Mouse (Mus musculus): ENCODE results near the gene Pard6b. TPM values are rescaled to one million over a fixed set of nuclear protein-coding genes. Genes with fewer than 3 reads are reported as not detected.

Pard6b gene
- polyA plus RNA-seq, 1 experiment from 2014 or later: 6.2 TPM

GRCm38 (mm10) chr2:168070425-168070824 is 10.4 kb upstream of the Pard6b start:
- Histone ChIP-seq H3K27me3 (ENCODE audit: insufficient read depth, poor library complexity, severe bottlenecking) (no peaks in the 10 kb centered on the region), H3K36me3 (no peaks in the 10 kb centered on the region), H3K4me1 (replicated peaks) (peaks cover 28% of the 10 kb centered on the region), H3K9me3 (no peaks in the 10 kb centered on the region), H3K27ac (no peak overlapping the region), H3K4me3 (no peak overlapping the region)
- DNase-seq (ENCODE audit: low spot score): no peak
- WGBS: 58% methylated on average over 5 of the region's 5 CpGs

DNA sequence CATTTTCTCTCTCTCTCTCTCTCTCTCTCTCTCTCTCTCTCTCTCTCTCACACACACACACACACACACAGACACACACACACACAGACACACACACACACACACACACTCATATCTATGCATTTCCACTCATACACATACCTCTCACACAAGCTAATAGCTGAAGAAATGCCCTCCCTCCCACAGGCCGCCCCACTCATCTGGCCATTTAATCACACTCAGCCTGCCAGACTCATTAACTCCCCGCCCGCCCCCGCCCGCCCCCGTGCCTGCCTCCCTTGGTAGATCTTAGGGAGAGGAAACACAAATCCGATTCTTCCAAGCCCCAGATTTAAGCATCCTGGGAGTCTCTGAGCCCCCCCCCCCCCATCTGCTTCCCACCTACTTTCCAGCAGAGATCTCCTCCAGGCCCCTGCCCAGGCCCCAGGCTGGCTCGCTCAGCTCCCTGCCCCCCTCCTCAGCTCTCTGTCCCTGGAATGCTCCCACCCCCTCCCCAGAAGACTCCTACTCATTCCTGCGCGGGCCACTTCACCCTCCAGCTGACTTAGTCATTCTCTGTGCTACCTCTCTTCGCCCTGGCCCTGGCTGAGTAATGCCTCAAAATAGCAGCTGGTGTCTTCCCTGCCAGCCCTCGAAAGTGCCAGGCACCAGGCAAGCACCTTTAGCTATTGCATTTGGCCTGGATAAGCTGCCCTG is 8.2 kb upstream of the Pard6b start:
- no peaks in the 10 kb centered on the region for H3K9me3 ChIP-seq
- no peaks in the 10 kb centered on the region for H3K36me3 ChIP-seq
- DNase-seq (ENCODE audit: low spot score): no peak
- H3K4me3 ChIP-seq: no peak overlapping the region
- WGBS: 17% methylated on average over 12 of the region's 12 CpGs
- H3K4me1 ChIP-seq (replicated peaks): peaks cover 21% of the 10 kb centered on the region
- no peaks in the 10 kb centered on the region for H3K27me3 ChIP-seq (ENCODE audit: insufficient read depth, poor library complexity, severe bottlenecking)
- peak overlapping the region; percentile 60 for H3K27ac ChIP-seq

GRCm38 (mm10) chr2:168073722-168074121 is 7.1 kb upstream of the Pard6b start:
- WGBS: 70% methylated on average over 5 of the region's 5 CpGs
- Histone ChIP-seq H3K4me1 (replicated peaks) (peaks cover 21% of the 10 kb centered on the region), H3K27ac (no peak overlapping the region), H3K9me3 (no peaks in the 10 kb centered on the region), H3K4me3 (no peak overlapping the region), H3K27me3 (ENCODE audit: insufficient read depth, poor library complexity, severe bottlenecking) (peaks cover 6% of the 10 kb centered on the region; the same call in 1 of the 2 replicates), H3K36me3 (no peaks in the 10 kb centered on the region)
- DNase-seq (ENCODE audit: low spot score): no peak

DNA sequence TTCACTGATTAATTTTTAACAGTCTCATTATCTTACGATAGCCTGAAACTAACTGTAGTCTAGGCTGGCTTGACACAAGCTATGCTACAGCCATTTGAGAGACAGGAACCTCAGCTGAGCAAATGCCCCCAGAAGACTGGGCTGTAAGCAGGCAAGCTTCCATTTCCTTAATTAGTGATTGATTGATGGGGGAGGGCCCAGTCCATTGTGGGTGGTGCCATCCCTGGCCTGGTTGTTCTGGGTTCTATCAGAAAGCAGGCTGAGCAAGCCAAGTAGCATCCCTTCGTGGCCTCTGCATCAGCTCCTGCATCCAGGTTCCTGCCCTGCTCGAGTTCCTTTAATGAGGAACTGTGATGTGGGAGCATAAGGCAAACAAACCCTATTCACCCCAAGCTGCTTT is 6.3 kb upstream of the Pard6b start:
- Histone ChIP-seq H3K4me3 (no peak overlapping the region), H3K27me3 (ENCODE audit: insufficient read depth, poor library complexity, severe bottlenecking) (peaks cover 12% of the 10 kb centered on the region; the same call in 1 of the 2 replicates), H3K36me3 (no peaks in the 10 kb centered on the region), H3K9me3 (no peaks in the 10 kb centered on the region), H3K4me1 (replicated peaks) (peaks cover 22% of the 10 kb centered on the region), H3K27ac (no peak overlapping the region)
- 74% methylated on average over 3 of the region's 3 CpGs for WGBS
- no peak for DNase-seq (ENCODE audit: low spot score)

DNA sequence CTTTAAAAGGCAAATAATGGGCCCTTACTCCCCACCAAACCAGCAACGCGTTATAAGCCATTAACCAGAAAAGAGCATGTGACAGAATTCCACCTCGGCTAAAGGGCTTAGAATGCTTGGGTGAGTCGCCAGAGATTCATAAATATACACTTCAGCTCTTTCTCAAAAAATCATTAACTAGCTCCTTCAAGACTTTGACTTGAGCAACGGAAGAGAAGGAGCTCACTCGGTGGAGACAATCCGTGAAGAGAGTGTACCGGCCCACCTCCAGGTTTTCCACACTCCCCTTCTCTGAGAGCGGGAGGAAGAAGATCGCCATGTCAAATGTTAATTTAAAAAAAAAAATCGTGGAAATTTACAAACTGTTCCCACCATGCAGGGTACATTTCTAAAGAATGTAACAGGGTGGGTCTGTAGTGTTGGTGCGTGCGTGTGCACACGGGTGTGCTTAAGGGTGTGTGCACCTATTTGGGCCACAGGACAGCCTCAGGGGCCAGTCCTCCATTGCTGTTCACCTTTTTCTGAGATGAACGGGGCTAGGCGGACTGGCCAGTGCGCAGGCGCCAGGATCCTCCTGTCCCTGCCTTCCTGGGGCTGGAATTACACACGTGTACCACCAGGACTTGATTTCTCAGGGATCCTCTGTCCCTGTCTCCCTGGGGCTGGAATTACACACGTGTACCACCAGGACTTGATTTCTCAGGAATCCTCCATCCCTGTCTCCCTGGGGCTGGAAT is 3.8 kb upstream of the Pard6b start:
- Histone ChIP-seq H3K4me1 (replicated peaks) (peaks cover 40% of the 10 kb centered on the region), H3K4me3 (no peak overlapping the region), H3K9me3 (no peaks in the 10 kb centered on the region), H3K27me3 (ENCODE audit: insufficient read depth, poor library complexity, severe bottlenecking) (peaks cover 26% of the 10 kb centered on the region), H3K36me3 (no peaks in the 10 kb centered on the region), H3K27ac (no peak overlapping the region)
- 81% methylated on average over 20 of the region's 20 CpGs for WGBS
- no peak for DNase-seq (ENCODE audit: low spot score)

- WGBS: 56% methylated on average over 15 of the region's 15 CpGs
- Histone ChIP-seq H3K27me3 (ENCODE audit: insufficient read depth, poor library complexity, severe bottlenecking) (peaks cover 38% of the 10 kb centered on the region), H3K4me1 (replicated peaks) (peaks cover 31% of the 10 kb centered on the region), H3K4me3 (no peak overlapping the region), H3K9me3 (no peaks in the 10 kb centered on the region), H3K27ac (no peak overlapping the region), H3K36me3 (no peaks in the 10 kb centered on the region)
- DNase-seq (ENCODE audit: low spot score): no peak
These were observed 2.5 kb upstream of the Pard6b start for GRCm38 (mm10) chr2:168078107-168078830.

- H3K9me3 ChIP-seq: no peaks in the 10 kb centered on the region
- whole genome bisulfite sequencing: under 1% methylated on average over 49 of the region's 49 CpGs
These were observed 612 bp downstream of the Pard6b start for GRCm38 (mm10) chr2:168081299-168081932.

DNA sequence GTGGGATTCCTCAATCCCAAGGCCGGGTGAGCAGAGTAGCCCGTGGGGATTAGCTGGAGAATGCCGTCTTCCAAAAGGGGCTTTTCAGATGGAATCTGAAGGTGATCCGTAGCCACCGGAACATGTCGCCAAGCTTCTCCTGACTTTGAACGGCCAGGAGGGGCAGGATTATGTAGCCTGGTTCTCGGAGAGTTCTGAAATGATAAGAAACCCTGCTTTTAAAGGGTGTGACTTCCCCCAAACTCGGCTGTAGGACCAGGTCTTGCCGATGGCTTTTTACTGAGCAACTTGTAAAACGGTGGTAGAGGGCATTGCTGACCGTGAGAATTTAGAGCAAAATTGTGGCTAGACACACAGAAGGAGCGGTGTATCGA is 1.1 kb downstream of the Pard6b start:
- H3K36me3 ChIP-seq: no peaks in the 10 kb centered on the region
- H3K9me3 ChIP-seq: no peaks in the 10 kb centered on the region
- H3K27ac ChIP-seq: peak overlapping the region; percentile 91
- H3K4me1 ChIP-seq (replicated peaks): peaks cover 29% of the 10 kb centered on the region
- peaks cover 41% of the 10 kb centered on the region for H3K27me3 ChIP-seq (ENCODE audit: insufficient read depth, poor library complexity, severe bottlenecking)
- no peak for DNase-seq (ENCODE audit: low spot score)
- 4% methylated on average over 14 of the region's 14 CpGs for WGBS
- peak overlapping the region; percentile 85 for H3K4me3 ChIP-seq

More at GRCm38 (mm10) chr2:168081299-168081932, 612 bp downstream of the Pard6b start:
- H3K27me3 ChIP-seq (ENCODE audit: insufficient read depth, poor library complexity, severe bottlenecking): peaks cover 41% of the 10 kb centered on the region
- peak; percentile 61 for DNase-seq (ENCODE audit: low spot score)
- H3K4me3 ChIP-seq: peak overlapping the region; percentile 85
- H3K4me1 ChIP-seq (replicated peaks): peaks cover 29% of the 10 kb centered on the region
- H3K36me3 ChIP-seq: no peaks in the 10 kb centered on the region
- H3K27ac ChIP-seq: peak overlapping the region; percentile 91

DNA sequence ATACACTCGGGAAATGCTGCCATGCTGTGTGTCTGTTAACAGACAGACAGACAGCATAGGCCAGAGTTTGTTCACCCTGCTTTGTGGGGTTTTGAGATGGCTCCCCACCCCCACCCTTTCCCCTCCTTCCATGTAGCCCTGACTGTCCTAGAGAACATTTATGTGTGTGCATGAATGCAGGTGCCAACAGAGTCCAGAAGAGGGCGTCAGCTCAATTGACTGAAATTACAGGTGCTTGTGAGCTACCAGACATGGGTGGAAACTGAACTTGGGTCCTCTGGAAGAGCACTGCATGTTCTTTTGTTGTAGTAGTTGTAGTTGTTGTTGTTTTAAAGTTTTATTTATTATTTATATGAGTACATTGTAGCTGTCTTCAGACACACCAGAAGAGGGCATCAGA is 2.8 kb downstream of the Pard6b start:
- Histone ChIP-seq H3K27ac (no peak overlapping the region), H3K9me3 (no peaks in the 10 kb centered on the region), H3K4me3 (no peak overlapping the region), H3K4me1 (replicated peaks) (peaks cover 29% of the 10 kb centered on the region), H3K27me3 (ENCODE audit: insufficient read depth, poor library complexity, severe bottlenecking) (peaks cover 36% of the 10 kb centered on the region), H3K36me3 (0 out of 2 replicates have a peak, but pooled peaks cover 6% of the 10 kb centered on the region)
- 71% methylated on average over 2 of the region's 2 CpGs for WGBS
- no peak for DNase-seq (ENCODE audit: low spot score)

DNA sequence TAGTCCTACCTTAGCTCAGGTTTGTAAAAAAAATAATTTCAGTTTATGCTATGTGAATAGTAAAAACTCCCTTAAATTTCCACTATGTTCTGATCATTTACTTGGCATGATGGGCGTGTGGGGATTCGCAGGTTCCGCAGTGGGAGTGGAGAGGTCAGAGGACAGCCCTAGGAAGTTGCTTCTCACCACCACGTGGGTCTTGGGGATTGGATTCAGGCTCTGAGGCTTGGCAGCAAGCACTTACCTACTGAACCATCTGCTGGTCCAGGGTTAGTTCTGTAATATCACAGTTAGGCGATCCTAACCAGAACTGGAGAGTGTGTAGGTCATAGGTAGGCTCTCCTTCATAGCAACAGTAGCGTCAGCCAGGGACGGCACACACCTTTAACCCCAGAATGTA is 3.4 kb downstream of the Pard6b start:
- Histone ChIP-seq H3K27ac (no peak overlapping the region), H3K36me3 (0 out of 2 replicates have a peak, but pooled peaks cover 6% of the 10 kb centered on the region), H3K9me3 (no peaks in the 10 kb centered on the region), H3K27me3 (ENCODE audit: insufficient read depth, poor library complexity, severe bottlenecking) (peaks cover 32% of the 10 kb centered on the region), H3K4me1 (replicated peaks) (peaks cover 29% of the 10 kb centered on the region), H3K4me3 (no peak overlapping the region)
- DNase-seq (ENCODE audit: low spot score): no peak
- 92% methylated on average over 7 of the region's 7 CpGs for WGBS

DNA sequence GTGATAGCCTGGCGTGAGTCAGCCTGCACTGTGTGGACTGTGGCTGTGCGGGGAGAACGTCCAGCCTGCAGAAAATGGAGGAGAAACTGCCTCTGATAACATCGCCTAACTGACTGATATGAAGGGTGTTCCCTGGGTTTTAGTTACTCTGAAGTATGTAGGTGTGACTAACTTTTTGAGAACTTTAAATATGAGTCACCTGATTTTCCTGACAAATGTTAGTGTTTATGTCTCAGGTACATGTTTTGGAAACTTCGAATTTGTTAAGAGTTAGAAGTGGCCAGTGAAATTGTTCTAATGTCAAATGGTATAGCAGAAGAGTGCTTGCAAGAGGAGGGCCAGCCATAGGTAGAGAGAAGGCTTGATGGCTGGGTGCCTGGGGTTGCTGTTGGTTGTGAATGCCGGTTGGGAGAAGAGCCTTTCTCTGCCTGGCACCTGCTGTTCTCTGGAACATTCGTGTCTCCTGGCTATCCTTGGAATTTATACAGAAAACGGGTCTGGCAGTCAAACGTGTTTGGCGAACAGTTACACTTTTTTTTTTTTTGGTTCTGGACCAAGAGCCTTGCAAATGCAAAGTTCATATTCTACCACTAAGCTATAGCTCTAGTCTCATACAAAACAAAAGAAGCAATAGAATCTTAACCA is 4.9 kb downstream of the Pard6b start:
- no peak overlapping the region for H3K27ac ChIP-seq
- no peak for DNase-seq (ENCODE audit: low spot score)
- H3K9me3 ChIP-seq: no peaks in the 10 kb centered on the region
- peaks cover 6% of the 10 kb centered on the region; the same call in 1 of the 2 replicates for H3K36me3 ChIP-seq
- 77% methylated on average over 10 of the region's 10 CpGs for WGBS
- H3K4me1 ChIP-seq (replicated peaks): peaks cover 15% of the 10 kb centered on the region
- H3K27me3 ChIP-seq (ENCODE audit: insufficient read depth, poor library complexity, severe bottlenecking): peaks cover 25% of the 10 kb centered on the region
- no peak overlapping the region for H3K4me3 ChIP-seq

- H3K36me3 ChIP-seq: peaks cover 9% of the 10 kb centered on the region
- 77% methylated on average over 6 of the region's 6 CpGs for WGBS
- H3K27ac ChIP-seq: no peak overlapping the region
- H3K4me1 ChIP-seq (replicated peaks): peaks cover 10% of the 10 kb centered on the region
- DNase-seq (ENCODE audit: low spot score): no peak
- H3K9me3 ChIP-seq: no peaks in the 10 kb centered on the region
- no peak overlapping the region for H3K4me3 ChIP-seq
- peaks cover 22% of the 10 kb centered on the region for H3K27me3 ChIP-seq (ENCODE audit: insufficient read depth, poor library complexity, severe bottlenecking)
These were observed 5.5 kb downstream of the Pard6b start for GRCm38 (mm10) chr2:168086318-168086717.
